Mouse (Mus musculus) heart, embryonic 15.5 days (tissue): ENCODE results near the gene Cpsf7. TPM values are rescaled to one million over a fixed set of nuclear protein-coding genes. Genes with fewer than 3 reads are reported as not detected.

ENCODE experiments used
- ATAC-seq: fragments of 200-750 bp; cut with Nextera tagmentation; replicated peaks from 2 replicates; pipeline ENCODE4 v1.8.0; 2017; ENCODE audit warnings: low read depth, moderate TSS enrichment; ENCODE audit not compliant: insufficient number of reproducible peaks, insufficient read depth, low FRiP score
- H3K27ac ChIP-seq: fragments of 300-500 bp; sonication (generic); 2 replicates; pipeline ENCODE4 v1.5.1; 2015; ENCODE audit warnings: mild to moderate bottlenecking, inconsistent platforms
- H3K27me3 ChIP-seq: fragments of 300-500 bp; sonication (generic); 2 replicates; pipeline ENCODE4 v1.6.1; 2015; ENCODE audit warnings: inconsistent platforms
- H3K36me3 ChIP-seq: fragments of 300-500 bp; sonication (generic); 2 replicates; pipeline ENCODE4 v1.6.1; 2015; ENCODE audit warnings: mild to moderate bottlenecking, inconsistent platforms
- H3K4me1 ChIP-seq: fragments of 300-500 bp; sonication (generic); replicated peaks from 2 replicates; pipeline ENCODE4 v1.6.1; 2015; ENCODE audit warnings: inconsistent platforms
- H3K4me2 ChIP-seq: fragments of 300-500 bp; sonication (generic); 2 replicates; pipeline ENCODE4 v1.6.1; 2015; ENCODE audit warnings: inconsistent platforms, mild to moderate bottlenecking, moderate library complexity
- H3K4me3 ChIP-seq: fragments of 300-500 bp; sonication (generic); 2 replicates; pipeline ENCODE4 v1.5.1; 2015; ENCODE audit warnings: mild to moderate bottlenecking, inconsistent platforms
- H3K9ac ChIP-seq: fragments of 300-500 bp; sonication (generic); 2 replicates; pipeline ENCODE4 v1.6.1; 2015; ENCODE audit warnings: mild to moderate bottlenecking, inconsistent platforms
- H3K9me3 ChIP-seq: fragments of 300-500 bp; sonication (generic); replicated peaks from 2 replicates; pipeline ENCODE4 v1.6.1; 2016; ENCODE audit warnings: inconsistent platforms
- WGBS: fragments of 180-500 bp; shearing (Covaris S2); methylation state at CpG from one replicate; pipeline ENCODE4 v1.1.7; 2015; ENCODE audit warnings: mixed read lengths; 5-methylcytosine and 5-hydroxymethylcytosine counted together
- polyA plus RNA-seq: library from polyadenylated mRNA; unstranded; fragments of >200 nt; fragmentation: Nextera tagmentation; extraction: Ambion mirVana; gene quantifications from 2 replicates; pipeline ENCODE4 v1.2.1, GENCODE M21; 2015

Gene Cpsf7
- polyA plus RNA-seq, 1 experiment from 2014 or later = 23.4 TPM

- no peak overlapping the region for H3K4me3 ChIP-seq
- H3K4me2 ChIP-seq = no peak overlapping the region
- no peak overlapping the region for H3K27ac ChIP-seq
- H3K9me3 ChIP-seq = no peaks in the 10 kb centered on the region
- WGBS = 85% methylated on average over 8 of the region's 8 CpGs
- H3K36me3 ChIP-seq = peaks cover 20% of the 10 kb centered on the region
- H3K27me3 ChIP-seq = no peaks in the 10 kb centered on the region
- ATAC-seq = no peak
- H3K9ac ChIP-seq = no peak overlapping the region
- no peaks in the 10 kb centered on the region for H3K4me1 ChIP-seq
Measured at GRCm38 (mm10) chr19:10587231-10587630, 62.2 kb downstream of the Cpsf7 start.

GRCm38 (mm10) chr19:10589127-10589857, 64.2 kb downstream of the Cpsf7 start:
- Histone ChIP-seq H3K9me3 (no peaks in the 10 kb centered on the region), H3K36me3 (peaks cover 21% of the 10 kb centered on the region), H3K27ac (no peak overlapping the region; the same call in 1 of the 2 replicates), H3K4me3 (no peak overlapping the region), H3K9ac (no peak overlapping the region), H3K4me2 (no peak overlapping the region), H3K27me3 (no peaks in the 10 kb centered on the region), H3K4me1 (no peaks in the 10 kb centered on the region)
- ATAC-seq = 0 out of 2 replicates have a peak, but pooled peaks have one; percentile 43
- 62% methylated on average over 5 of the region's 5 CpGs for WGBS

GRCm38 (mm10) chr19:10590301-10590700, 65.2 kb downstream of the Cpsf7 start:
- 69% methylated on average over 3 of the region's 3 CpGs for WGBS
- Histone ChIP-seq H3K9ac (no peak overlapping the region), H3K4me1 (no peaks in the 10 kb centered on the region), H3K4me3 (no peak overlapping the region), H3K36me3 (peaks cover 21% of the 10 kb centered on the region), H3K27ac (no peak overlapping the region), H3K4me2 (no peak overlapping the region), H3K27me3 (no peaks in the 10 kb centered on the region), H3K9me3 (no peaks in the 10 kb centered on the region)
- ATAC-seq = no peak

- Histone ChIP-seq H3K4me1 (no peaks in the 10 kb centered on the region), H3K27ac (no peak overlapping the region), H3K4me2 (no peak overlapping the region), H3K9ac (no peak overlapping the region), H3K4me3 (no peak overlapping the region), H3K9me3 (no peaks in the 10 kb centered on the region), H3K27me3 (no peaks in the 10 kb centered on the region), H3K36me3 (peaks cover 21% of the 10 kb centered on the region)
- 86% methylated on average over 6 of the region's 6 CpGs for WGBS
- no peak for ATAC-seq
Measured at GRCm38 (mm10) chr19:10591659-10592377, 66.8 kb downstream of the Cpsf7 start.

Other genes with a start within 250 kb of the Cpsf7 start
- gene Dagla, start 220.4 kb upstream of the Cpsf7 start, polyA plus RNA-seq = 0.88 and 1.5 TPM in 2 replicates
- 0.48 and 0.94 TPM in 2 replicates for gene Syt7, start 136.2 kb upstream of the Cpsf7 start, polyA plus RNA-seq
- gene Lrrc10b, start 67.8 kb upstream of the Cpsf7 start, polyA plus RNA-seq = 0.13 and 0.23 TPM in 2 replicates
- 0.13 TPM in 1 of 2 replicates, not detected in the other for gene Ppp1r32, start 42.3 kb upstream of the Cpsf7 start, polyA plus RNA-seq
- 45.2 and 49.4 TPM in 2 replicates for gene Sdhaf2, start 876 bp downstream of the Cpsf7 start, polyA plus RNA-seq
- 14.8 and 19.8 TPM in 2 replicates for gene Tmem216, start 31.0 kb downstream of the Cpsf7 start, polyA plus RNA-seq
- 15.4 and 21.8 TPM in 2 replicates for gene Cyb561a3, start 51.9 kb downstream of the Cpsf7 start, polyA plus RNA-seq
- gene Tmem138, start 52.1 kb downstream of the Cpsf7 start, polyA plus RNA-seq = 21.4 and 26.2 TPM in 2 replicates
- 204 and 272 TPM in 2 replicates for gene Ddb1, start 80.1 kb downstream of the Cpsf7 start, polyA plus RNA-seq
- 8.5 and 11.9 TPM in 2 replicates for gene Tkfc, start 80.4 kb downstream of the Cpsf7 start, polyA plus RNA-seq
- 0.82 and 1.5 TPM in 2 replicates for gene Vwce, start 108.9 kb downstream of the Cpsf7 start, polyA plus RNA-seq
- not detected in 2 replicates for gene Pga5, start 152.8 kb downstream of the Cpsf7 start, polyA plus RNA-seq
- gene Vps37c, start 163.5 kb downstream of the Cpsf7 start, polyA plus RNA-seq = 25.1 and 34.3 TPM in 2 replicates
- 0.53 and 1.4 TPM in 2 replicates for gene Cd5, start 213.7 kb downstream of the Cpsf7 start, polyA plus RNA-seq